Mouse (Mus musculus) forebrain, embryonic 14.5 days (tissue): ENCODE measurements around the gene Agtr1b. TPM values are rescaled to one million over a fixed set of nuclear protein-coding genes. Genes with fewer than 3 reads are reported as not detected.

Experiments
- ATAC-seq: fragments of 200-750 bp; cut with Nextera tagmentation; 2 replicates; pipeline ENCODE4 v1.8.0; 2017; ENCODE audit warnings: mild to moderate bottlenecking, moderate library complexity
- DNase-seq: peaks from one replicate; pipeline ENCODE4 v3.0.0-alpha.2; 2015; ENCODE audit warnings: low spot score
- H3K27ac ChIP-seq: fragments of 300-500 bp; sonication (generic); 2 replicates; pipeline ENCODE4 v1.5.1; 2014; ENCODE audit warnings: low read depth, mild to moderate bottlenecking, control low read depth, low read length, moderate library complexity
- H3K27me3 ChIP-seq: fragments of 300-500 bp; sonication (generic); replicated peaks from 2 replicates; pipeline ENCODE4 v1.6.1; 2014; ENCODE audit warnings: low read length, control low read depth, mixed read lengths; ENCODE audit not compliant: control insufficient read depth, insufficient read depth
- H3K36me3 ChIP-seq: fragments of 300-500 bp; sonication (generic); 2 replicates; pipeline ENCODE4 v1.6.1; 2014; ENCODE audit warnings: low read length, control low read depth; ENCODE audit not compliant: control insufficient read depth, insufficient read depth
- H3K4me1 ChIP-seq: fragments of 300-500 bp; sonication (generic); 2 replicates; pipeline ENCODE4 v1.6.1; 2014; ENCODE audit warnings: antibody characterized with exemption, low read length, control low read depth; ENCODE audit not compliant: control insufficient read depth, insufficient read depth
- H3K4me2 ChIP-seq: fragments of 300-500 bp; sonication (generic); 2 replicates; pipeline ENCODE4 v1.6.1; 2014; ENCODE audit warnings: mild to moderate bottlenecking, control low read depth, low read length
- H3K4me3 ChIP-seq: fragments of 300-500 bp; sonication (generic); 2 replicates; pipeline ENCODE4 v1.5.1; 2014; ENCODE audit warnings: low read depth, low read length, control low read depth
- H3K9ac ChIP-seq: fragments of 300-500 bp; sonication (generic); 2 replicates; pipeline ENCODE4 v1.6.1; 2014; ENCODE audit warnings: mild to moderate bottlenecking, low read length, control low read depth, moderate library complexity
- H3K9me3 ChIP-seq: fragments of 300-500 bp; sonication (generic); replicated peaks from 2 replicates; pipeline ENCODE4 v1.6.1; 2016; ENCODE audit warnings: low read length, control low read depth, mixed read lengths; ENCODE audit not compliant: control insufficient read depth
- WGBS: fragments of 180-500 bp; shearing (Covaris S2); extraction: QIAGEN DNeasy Blood & Tissue Kit; methylation state at CpG from one replicate; pipeline ENCODE4 v1.1.7; 2014; 5-methylcytosine and 5-hydroxymethylcytosine counted together
- polyA plus RNA-seq: library from polyadenylated mRNA; unstranded; fragments of >200 nt; fragmentation: Nextera tagmentation; extraction: Ambion mirVana; gene quantifications from 2 replicates; pipeline ENCODE4 v1.2.1, GENCODE M21; 2014

Agtr1b gene
- polyA plus RNA-seq, 1 experiment from 2014 or later: not detected

- no peaks in the 10 kb centered on the region for H3K9me3 ChIP-seq
- H3K4me3 ChIP-seq: no peak overlapping the region
- H3K27ac ChIP-seq: no peak overlapping the region
- H3K4me1 ChIP-seq: no peaks in the 10 kb centered on the region
- no peak for DNase-seq
- no peak overlapping the region for H3K9ac ChIP-seq
- H3K27me3 ChIP-seq: no peaks in the 10 kb centered on the region
- H3K4me2 ChIP-seq: no peak overlapping the region
- no peak for ATAC-seq
- H3K36me3 ChIP-seq: no peaks in the 10 kb centered on the region
- WGBS: 85% methylated on average over 3 of the region's 3 CpGs
Observed at GRCm38 (mm10) chr3:20295546-20295945, 71.4 kb downstream of the Agtr1b start.

- H3K4me3 ChIP-seq: no peak overlapping the region
- H3K27ac ChIP-seq: no peak overlapping the region
- H3K27me3 ChIP-seq: no peaks in the 10 kb centered on the region
- 85% methylated on average over 9 of the region's 9 CpGs for WGBS
- no peaks in the 10 kb centered on the region for H3K4me1 ChIP-seq
- H3K36me3 ChIP-seq: no peaks in the 10 kb centered on the region
- H3K9me3 ChIP-seq: no peaks in the 10 kb centered on the region
- DNase-seq (no peak), ATAC-seq (no peak)
- H3K4me2 ChIP-seq: no peak overlapping the region
- no peak overlapping the region for H3K9ac ChIP-seq
Observed at GRCm38 (mm10) chr3:20294542-20295348, 72.2 kb downstream of the Agtr1b start.

GRCm38 (mm10) chr3:20291370-20291769 is 75.6 kb downstream of the Agtr1b start:
- ATAC-seq: no peak
- no peak for DNase-seq
- no peaks in the 10 kb centered on the region for H3K9me3 ChIP-seq

GRCm38 (mm10) chr3:20288761-20289160 is 78.2 kb downstream of the Agtr1b start:
- DNase-seq (no peak), ATAC-seq (no peak)
- Histone ChIP-seq H3K27me3 (no peaks in the 10 kb centered on the region), H3K9ac (no peak overlapping the region), H3K36me3 (no peaks in the 10 kb centered on the region), H3K27ac (no peak overlapping the region), H3K4me3 (no peak overlapping the region), H3K4me1 (no peaks in the 10 kb centered on the region), H3K4me2 (no peak overlapping the region), H3K9me3 (no peaks in the 10 kb centered on the region)
- WGBS: 96% methylated on average over 2 of the region's 2 CpGs

More at GRCm38 (mm10) chr3:20291370-20291769, 75.6 kb downstream of the Agtr1b start:
- Histone ChIP-seq H3K9ac (no peak overlapping the region), H3K27ac (no peak overlapping the region), H3K4me1 (no peaks in the 10 kb centered on the region), H3K27me3 (no peaks in the 10 kb centered on the region), H3K4me2 (no peak overlapping the region), H3K36me3 (no peaks in the 10 kb centered on the region), H3K4me3 (no peak overlapping the region)

- Histone ChIP-seq H3K4me1 (no peaks in the 10 kb centered on the region), H3K4me3 (no peak overlapping the region), H3K9me3 (no peaks in the 10 kb centered on the region), H3K9ac (no peak overlapping the region), H3K27me3 (no peaks in the 10 kb centered on the region), H3K4me2 (no peak overlapping the region), H3K36me3 (no peaks in the 10 kb centered on the region), H3K27ac (no peak overlapping the region)
- ATAC-seq (no peak), DNase-seq (no peak)
- 57% methylated on average over 1 of the region's 1 CpGs for WGBS
Observed at GRCm38 (mm10) chr3:20281796-20282195, 85.2 kb downstream of the Agtr1b start.

GRCm38 (mm10) chr3:20275633-20276032 is 91.3 kb downstream of the Agtr1b start, which contains the start of gene Cpb1:
Cpb1 (minus strand) TSS chr3:20275733.
- H3K4me3 ChIP-seq: no peak within 1 kb of the TSS
- no peak within 1 kb of the TSS for H3K27ac ChIP-seq
- H3K36me3 ChIP-seq: no peaks in the 10 kb centered on the region
- no peak within 1 kb of the TSS for H3K9ac ChIP-seq
- ATAC-seq: no peak
- H3K9me3 ChIP-seq: no peaks in the 10 kb centered on the region
- no peaks in the 10 kb centered on the region for H3K27me3 ChIP-seq
- WGBS: 85% methylated on average over 3 of the region's 3 CpGs
- no peaks in the 10 kb centered on the region for H3K4me1 ChIP-seq
- H3K4me2 ChIP-seq: no peak within 1 kb of the TSS
- DNase-seq: no peak

Other genes starting within 250 kb of the Agtr1b start
- gene Gyg, start 211.9 kb downstream of the Agtr1b start, polyA plus RNA-seq: 33.2 and 35.3 TPM in 2 replicates
- 0.23 TPM in 1 of 2 replicates, not detected in the other for gene Cpa3, start 125.0 kb downstream of the Agtr1b start, polyA plus RNA-seq
- gene Cpb1, start 91.4 kb downstream of the Agtr1b start, polyA plus RNA-seq: not detected in 2 replicates